Mouse (Mus musculus): ENCODE results near the gene Atp5h.
"Not testable (repeated sequence)": the region's sequence is repeated elsewhere in the genome, so short reads cannot be mapped to it uniquely, and the experiment has no call there.

The Atp5h gene

GRCm38 (mm10) chr11:115393721-115394325 is 25.9 kb downstream of the Atp5h start:
- DNase-seq = no peak

GRCm38 (mm10) chr11:115391358-115391757 is 28.4 kb downstream of the Atp5h start:
- no peak for DNase-seq

- DNase-seq = not testable (repeated sequence)
Measured at GRCm38 (mm10) chr11:115386859-115387258, 32.9 kb downstream of the Atp5h start.

GRCm38 (mm10) chr11:115384587-115384986 is 35.2 kb downstream of the Atp5h start:
- DNase-seq = no peak

GRCm38 (mm10) chr11:115383701-115384474 is 35.9 kb downstream of the Atp5h start:
- DNase-seq = peak; percentile 94

- DNase-seq = peak; percentile 92
Measured at GRCm38 (mm10) chr11:115382891-115383290, 36.9 kb downstream of the Atp5h start.

GRCm38 (mm10) chr11:115381743-115382539 is 37.8 kb downstream of the Atp5h start, which contains the start of gene Cdr2l:
TSS of gene Cdr2l (plus strand) at chr11:115381916.
- DNase-seq = peak; percentile 100

GRCm38 (mm10) chr11:115381276-115381675 is 38.5 kb downstream of the Atp5h start:
- DNase-seq = no peak

- no peak for DNase-seq
Measured at GRCm38 (mm10) chr11:115377854-115378253, 41.9 kb downstream of the Atp5h start.

GRCm38 (mm10) chr11:115377254-115377653 is 42.5 kb downstream of the Atp5h start:
- DNase-seq = peak; percentile 83

- DNase-seq = no peak
Measured at GRCm38 (mm10) chr11:115376722-115377121, 43.0 kb downstream of the Atp5h start.

GRCm38 (mm10) chr11:115374695-115375425 is 44.9 kb downstream of the Atp5h start:
- DNase-seq = peak; percentile 94

GRCm38 (mm10) chr11:115373805-115374694 is 45.7 kb downstream of the Atp5h start:
- peak; percentile 98 for DNase-seq

- DNase-seq = no peak
Measured at GRCm38 (mm10) chr11:115372737-115373136, 47.0 kb downstream of the Atp5h start.

- DNase-seq = no peak
Measured at GRCm38 (mm10) chr11:115372015-115372414, 47.7 kb downstream of the Atp5h start.

GRCm38 (mm10) chr11:115371354-115371753 is 48.4 kb downstream of the Atp5h start:
- peak; percentile 87 for DNase-seq

GRCm38 (mm10) chr11:115370368-115370767 is 49.4 kb downstream of the Atp5h start:
- DNase-seq = no peak

GRCm38 (mm10) chr11:115367395-115367944 is 52.3 kb downstream of the Atp5h start, which contains the start of gene Hid1:
TSS of gene Hid1 (minus strand) at chr11:115367756.
- DNase-seq = peak; percentile 97

- DNase-seq = peak; percentile 93
Measured at GRCm38 (mm10) chr11:115366706-115367394, 52.9 kb downstream of the Atp5h start.

GRCm38 (mm10) chr11:115366039-115366705 is 53.6 kb downstream of the Atp5h start:
- DNase-seq = peak; percentile 97

Measured in heart, adult 11 months (tissue).